Mouse (Mus musculus): ENCODE data around the gene Fbxo46.

Gene Fbxo46

DNA sequence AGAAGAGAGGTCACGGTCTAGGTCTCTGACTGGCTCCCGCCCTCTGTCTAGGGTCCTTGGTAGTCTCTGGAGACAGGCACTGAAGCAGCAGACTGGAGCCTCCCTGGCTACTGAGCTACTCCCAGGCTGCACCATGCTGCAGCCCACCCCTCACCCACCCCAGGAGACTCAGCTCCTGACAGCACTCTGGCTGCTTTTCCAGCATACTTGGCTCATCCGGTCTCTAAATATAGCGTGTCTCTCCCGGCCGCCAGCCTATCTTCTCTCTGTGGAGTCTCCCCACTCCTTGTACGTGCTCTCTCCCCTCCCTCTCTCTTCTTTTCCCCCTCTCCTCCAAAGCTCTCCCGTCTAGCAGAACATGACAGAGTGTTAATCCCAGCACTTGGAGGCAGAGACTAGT lies 50.5 kb downstream of the Fbxo46 start:
- no peak for DNase-seq (ENCODE audit: low spot score)

DNA sequence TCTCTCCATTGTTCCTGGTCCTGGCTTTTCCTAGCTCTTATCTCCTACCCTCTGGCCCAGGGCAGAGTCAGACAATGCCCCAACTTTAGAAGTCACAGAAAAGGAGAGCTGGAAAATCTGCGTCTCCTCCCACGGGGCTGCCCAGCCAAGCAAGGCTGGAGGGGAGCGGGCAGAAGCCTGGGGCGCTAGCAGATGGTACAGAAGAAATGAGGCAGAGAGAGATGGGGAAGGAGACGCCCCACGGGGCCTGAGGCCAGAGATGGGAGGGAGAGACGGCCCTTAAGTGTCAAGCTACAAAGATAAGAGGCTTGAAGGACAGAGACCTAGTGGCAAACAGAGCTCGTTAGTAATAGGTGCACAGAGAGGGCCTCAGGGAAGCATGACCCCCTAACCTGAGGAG lies 52.2 kb downstream of the Fbxo46 start:
- no peak for DNase-seq (ENCODE audit: low spot score)

DNA sequence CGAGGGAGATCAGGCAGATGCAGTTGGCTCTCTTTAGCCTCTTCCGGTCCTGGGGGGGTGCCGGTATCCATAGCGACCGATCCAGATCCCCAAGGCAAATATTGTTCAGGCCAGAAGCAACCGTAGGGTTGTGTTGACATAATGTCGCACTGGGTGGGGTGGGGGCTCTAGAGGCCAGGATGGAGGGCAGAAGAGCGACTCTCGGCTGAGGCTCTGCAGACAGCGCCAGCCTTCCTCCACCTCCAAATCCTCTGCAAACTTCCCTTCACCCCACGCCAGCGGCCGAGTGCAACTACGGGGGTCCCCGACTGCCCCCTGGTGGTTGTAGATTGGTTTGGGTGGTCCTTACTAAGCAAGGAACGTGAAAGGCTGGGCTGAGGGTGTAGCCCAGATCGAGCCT lies 53.2 kb downstream of the Fbxo46 start:
- DNase-seq (ENCODE audit: low spot score), result peak; percentile 64

DNA sequence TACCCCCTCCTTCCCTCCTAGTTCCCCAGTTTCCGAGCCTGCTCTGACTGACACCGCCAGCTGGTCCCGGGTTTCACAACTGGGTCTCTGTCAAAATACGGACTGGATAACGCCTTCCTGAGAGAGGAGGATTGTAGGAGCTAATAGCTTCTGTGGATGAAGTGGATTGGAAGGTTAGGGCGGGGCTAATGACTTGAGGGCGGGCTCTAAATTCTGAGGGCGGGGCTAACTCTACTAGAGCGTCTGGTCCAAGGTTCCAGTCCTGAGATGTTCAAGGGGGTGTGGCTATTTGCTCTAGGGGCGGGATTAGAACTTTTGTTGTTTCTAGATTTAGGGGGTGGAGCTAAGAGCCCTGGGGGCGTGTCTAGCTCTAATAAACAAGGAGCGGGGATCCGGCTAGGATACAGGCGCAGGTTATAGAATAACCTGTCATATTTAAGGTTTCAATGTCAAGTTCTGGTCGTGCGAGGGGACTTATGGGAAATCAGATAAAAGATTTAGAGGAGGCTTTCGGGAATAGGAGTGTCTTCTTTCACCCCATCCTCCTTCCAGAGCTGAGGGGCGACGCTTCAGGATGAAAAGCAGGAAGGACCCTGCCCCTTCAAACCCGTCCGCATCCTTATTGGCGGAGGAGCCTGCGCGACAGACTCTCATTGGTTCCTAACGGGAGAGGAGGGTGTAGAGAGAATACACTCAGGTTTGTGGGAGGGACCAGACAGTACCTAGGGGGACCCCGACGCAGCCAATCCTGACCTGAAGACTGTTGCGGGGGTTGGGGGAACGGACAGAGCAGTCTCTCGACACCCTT lies 56.3 kb downstream of the Fbxo46 start, which contains the start of gene Eml2:
Gene Eml2 (plus strand): TSS at position 714 of the 808 bp plus-strand sequence.
- no peak for DNase-seq (ENCODE audit: low spot score)

DNA sequence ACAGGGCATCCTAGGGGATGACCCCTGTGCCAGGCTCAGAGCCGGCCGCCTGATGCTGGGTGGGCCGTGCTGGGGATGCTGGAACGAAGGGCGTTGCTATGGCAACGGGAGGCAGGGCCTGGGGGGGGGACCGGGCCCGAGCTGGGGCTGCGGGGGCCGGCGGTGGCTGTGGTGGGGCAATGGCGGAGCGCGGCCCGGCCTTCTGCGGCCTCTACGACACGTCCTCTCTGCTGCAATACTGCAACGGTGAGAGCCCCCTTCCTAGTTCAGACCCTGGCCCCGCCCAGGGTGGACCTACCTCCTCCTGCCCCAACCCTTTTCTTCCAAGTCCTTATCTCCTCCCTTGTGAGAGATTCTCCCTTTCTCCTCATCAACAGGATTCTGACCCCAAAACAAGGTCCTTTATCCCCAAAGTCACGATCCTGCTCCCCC lies 56.9 kb downstream of the Fbxo46 start:
- no peak for DNase-seq (ENCODE audit: low spot score)

DNA sequence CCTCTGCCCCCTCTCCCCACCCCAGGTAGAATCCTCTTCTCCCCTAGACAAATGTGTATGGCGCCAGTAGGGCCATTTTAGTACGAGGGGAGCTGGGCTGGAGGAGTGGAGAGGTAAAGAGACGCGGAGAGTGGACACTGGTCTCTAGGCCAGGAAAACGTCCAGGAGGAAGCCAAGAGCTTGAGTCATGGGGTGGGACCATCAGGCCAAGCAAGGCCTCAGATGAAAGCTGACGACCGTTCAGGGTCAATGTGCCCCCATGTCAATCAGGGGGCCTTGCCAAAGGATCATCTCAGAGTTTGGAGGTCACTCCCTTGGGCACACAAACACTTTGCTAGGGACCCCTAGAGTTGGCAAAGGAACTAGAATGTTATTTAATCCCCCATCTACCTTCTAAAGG lies 57.6 kb downstream of the Fbxo46 start:
- DNase-seq (ENCODE audit: low spot score), result no peak

DNA sequence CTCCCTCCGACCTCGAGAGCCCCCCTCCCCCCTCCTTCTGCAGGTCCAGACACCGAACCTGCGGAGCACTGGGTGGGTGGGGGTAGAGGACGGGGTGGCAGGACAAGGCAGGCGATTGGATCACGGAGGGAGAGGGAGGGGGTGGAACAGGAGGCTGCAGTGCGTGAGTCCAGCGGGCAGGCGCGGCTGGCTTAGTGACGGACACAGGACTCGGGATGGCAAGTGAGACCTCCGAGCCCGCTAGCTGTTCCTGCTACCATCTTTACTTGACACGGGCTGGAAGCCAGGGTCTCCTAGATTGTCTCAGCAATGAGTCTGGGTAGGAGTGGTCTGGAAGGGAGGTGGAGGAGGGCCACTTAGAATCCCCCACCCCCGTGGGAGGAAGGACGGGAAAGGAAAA lies 58.4 kb downstream of the Fbxo46 start:
- no peak for DNase-seq (ENCODE audit: low spot score)

DNA sequence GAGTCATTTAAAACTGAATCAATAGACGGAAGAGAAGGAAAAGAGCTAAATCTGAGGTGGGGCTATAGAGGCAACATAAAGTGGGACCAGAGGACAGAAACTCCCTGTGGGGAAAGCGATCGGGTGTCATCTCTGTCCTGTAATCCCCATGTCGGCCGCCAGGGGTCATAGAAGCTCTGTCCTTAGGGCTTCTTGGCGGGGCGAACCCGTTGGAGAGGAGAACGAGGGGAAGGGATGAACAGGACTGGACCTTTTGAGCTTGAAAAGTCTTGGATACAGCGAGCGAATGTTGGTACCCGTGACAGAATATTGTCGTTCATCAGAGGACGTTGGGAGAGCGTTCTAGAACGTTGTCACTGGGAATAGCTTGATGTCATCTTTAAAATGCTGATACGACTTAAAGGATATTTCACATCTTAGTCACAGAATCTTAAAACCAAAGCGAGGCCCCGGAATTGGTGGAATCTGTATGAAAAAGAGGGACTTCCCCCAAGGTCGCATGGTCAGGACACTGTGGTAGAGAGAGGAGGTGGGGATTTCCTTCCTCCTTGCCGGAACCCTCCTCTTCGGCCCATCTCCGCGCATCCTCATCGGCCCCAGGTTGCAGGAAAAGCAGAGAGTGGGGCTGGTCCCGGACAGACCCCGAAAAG lies 58.9 kb downstream of the Fbxo46 start:
- DNase-seq (ENCODE audit: low spot score), result no peak

DNA sequence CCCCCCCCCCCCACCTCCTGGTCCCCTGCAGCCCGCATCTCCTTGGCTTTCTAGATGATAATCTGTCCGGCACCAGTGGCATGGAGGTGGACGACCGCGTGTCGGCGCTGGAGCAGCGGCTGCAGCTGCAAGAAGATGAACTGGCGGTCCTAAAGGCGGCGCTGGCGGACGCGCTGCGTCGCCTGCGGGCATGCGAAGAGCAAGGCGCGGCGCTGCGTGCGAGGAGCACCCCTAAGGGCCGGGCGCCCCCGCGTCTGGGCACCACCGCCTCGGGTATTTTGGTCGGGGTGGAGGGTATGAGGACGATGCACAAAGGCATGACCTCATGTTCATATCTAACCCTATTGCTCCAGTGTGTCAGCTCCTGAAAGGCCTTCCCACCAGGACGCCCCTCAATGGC lies 59.5 kb downstream of the Fbxo46 start:
- DNase-seq (ENCODE audit: low spot score), result no peak

DNA sequence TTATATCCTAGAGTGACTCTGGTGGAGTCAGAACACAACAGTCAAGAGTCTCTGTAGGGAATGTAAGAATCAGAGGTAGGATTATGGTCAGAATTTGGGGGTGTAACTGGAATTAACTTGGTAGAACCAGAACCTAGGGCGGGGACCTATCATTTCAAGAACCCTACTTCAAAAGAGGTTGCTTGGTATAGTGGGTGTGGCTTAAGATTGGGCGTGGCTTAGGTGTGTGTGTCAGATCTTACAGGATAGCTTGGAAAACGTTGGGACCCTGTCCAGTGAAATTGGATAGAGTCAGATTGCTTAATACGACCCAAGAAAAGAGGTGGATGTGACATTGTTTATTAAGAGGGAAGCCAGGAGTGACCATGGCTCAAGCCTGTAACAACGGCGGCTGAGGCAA lies 60.3 kb downstream of the Fbxo46 start:
- no peak for DNase-seq (ENCODE audit: low spot score)

DNA sequence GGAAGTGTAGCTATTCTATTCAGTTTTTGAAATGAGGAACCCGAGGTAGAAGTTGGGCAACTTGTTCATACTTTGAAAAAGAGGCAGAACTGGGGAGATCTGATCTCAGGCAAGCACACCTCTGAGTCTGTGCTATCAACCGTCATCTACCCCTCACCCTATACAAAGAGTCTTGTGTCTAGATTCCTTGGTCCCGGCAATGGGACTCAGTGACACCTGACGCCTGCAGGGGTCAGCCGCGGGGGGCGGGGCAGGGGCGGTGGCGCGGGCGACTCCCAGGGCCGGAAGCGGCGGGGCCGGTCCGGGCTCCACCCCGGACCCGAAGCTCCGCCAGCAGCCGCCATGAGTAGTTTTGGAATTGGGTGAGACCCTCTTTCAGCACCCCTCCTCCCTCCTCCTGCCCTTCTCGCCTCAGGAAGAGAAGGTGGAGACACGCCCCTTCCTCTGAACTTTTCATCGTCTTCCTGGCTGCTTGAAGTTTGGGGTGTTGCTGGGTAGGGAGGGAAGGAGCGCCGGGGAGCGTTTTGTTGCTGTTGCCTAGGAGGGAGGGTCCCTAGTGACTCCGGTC lies 61.3 kb downstream of the Fbxo46 start:
- no peak for DNase-seq (ENCODE audit: low spot score)

DNA sequence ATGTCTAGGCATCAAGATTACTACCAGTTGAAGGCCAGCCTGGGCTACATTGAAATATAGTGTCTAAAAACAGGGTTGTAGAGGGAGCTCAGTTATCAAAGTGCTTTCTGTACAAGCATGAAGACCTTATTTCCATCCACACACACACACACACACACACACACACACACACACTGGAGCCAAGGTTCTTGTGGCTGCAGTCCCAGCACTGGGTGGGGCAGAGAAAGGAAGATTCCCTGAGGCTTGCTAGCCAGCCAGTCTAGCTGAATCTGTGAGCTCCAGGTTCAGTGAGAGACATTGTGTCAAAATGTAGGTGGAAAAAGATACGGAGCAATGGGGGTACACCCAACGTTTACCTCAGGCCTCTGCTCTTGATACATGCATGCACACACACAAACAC lies 64.6 kb downstream of the Fbxo46 start:
- no peak for DNase-seq (ENCODE audit: low spot score)

DNA sequence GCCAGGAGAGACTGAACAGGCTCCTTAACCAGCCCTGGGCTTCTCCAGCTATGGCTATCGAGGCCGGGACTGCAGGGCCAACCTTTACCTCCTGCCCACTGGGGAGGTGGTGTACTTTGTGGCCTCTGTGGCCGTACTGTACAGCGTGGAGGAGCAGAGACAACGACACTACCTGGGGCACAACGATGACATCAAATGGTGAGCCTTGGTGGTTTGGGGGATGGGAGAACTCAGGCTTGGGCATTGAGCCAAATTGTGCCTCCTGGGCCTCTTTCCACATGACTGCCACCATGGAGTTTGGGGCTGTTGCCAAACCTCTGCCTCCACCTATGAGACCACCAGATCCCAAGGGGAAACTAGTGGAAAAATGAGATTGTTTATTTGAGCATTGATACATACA lies 65.1 kb downstream of the Fbxo46 start:
- no peak for DNase-seq (ENCODE audit: low spot score)

Data from urinary bladder, postnatal 10 days (tissue).